Mouse (Mus musculus) mesoderm, embryonic 11.5 days (tissue): ENCODE measurements around the gene Apoa5.
"Not testable (repeated sequence)": the region's sequence is repeated elsewhere in the genome, so short reads cannot be mapped to it uniquely, and the experiment has no call there.

Source experiments
- DNase-seq: peaks from one replicate; pipeline ENCODE4 v3.0.0-alpha.2; 2012; ENCODE audit warnings: low read depth, low spot score

Gene Apoa5

DNA sequence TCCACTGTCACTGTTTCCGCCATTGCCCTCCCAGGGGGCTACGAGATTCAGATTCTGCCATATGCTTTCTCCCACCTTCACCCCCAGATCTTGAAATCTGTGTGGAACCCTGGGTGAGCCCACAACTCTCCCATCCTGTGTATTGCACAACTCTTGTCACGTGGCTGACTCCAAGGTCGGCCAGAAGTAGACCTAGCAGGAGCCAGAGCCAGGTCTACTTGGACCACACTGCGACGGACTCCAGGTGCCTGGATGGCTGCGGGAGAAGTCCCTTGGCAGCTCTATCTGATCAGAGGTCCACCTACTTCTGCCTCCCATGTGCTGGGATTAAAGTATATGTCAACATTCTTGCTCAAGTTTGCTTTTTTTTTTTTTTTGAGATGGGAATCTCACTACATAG lies 7.3 kb upstream of the Apoa5 start:
- DNase-seq: no peak

DNA sequence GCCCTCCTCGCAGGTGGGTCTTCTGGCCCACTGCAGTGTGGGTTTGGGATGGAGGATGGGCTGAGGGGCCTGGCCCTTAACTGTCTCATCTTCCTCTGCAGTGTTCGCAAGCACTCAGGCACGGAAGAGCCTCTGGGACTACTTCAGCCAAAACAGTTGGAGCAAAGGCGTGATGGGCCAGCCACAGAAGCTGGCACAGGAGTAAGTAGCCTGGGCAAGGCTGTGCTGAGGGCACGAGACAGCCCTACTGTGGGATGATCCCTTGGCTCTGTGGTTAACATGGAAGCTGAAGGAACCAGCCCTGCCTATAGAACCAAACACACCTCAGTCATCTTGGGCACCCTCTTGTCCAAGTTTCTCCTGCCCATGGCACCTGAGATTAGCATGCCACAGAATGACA lies 692 bp downstream of the Apoa5 start:
- no peak for DNase-seq

DNA sequence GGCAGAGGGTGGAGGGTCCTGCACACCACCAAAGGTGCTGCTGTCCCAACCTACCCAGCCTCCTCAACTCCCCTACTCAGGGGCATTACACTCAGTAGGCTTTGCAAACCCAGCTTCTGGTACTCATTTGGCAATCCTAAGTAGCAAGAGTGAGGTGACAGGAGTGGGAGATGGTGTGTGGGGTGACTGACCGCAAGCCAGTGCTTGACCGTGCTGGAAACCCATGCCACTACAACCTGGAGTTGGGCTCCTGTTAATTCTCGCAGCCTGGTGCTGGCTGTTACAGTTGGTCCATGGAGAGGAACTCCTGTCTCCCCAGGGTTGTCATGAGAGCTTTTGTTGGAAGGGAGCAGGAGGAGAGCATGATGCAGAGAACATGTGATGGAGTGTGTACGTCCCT lies 2.3 kb downstream of the Apoa5 start:
- no peak for DNase-seq

DNA sequence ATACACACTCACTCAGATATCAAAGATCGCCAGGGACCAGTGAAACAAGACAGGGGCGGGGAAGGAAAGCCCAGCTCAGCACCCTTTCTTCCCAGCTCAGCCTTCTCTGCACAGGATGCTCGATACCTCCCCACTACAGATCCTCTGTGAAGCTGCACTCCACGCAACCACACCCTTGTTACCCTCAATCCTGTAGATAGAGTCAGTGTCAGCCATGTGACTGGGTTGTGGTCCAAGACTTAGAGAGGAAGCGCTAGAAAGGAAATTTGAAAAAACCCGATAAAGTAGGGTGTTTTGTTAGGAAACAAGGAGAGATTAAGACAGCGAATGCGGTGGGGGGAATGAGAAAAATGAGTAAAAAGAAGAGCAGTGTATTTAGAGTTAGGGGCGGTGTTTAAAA lies 3.6 kb downstream of the Apoa5 start:
- DNase-seq: no peak

DNA sequence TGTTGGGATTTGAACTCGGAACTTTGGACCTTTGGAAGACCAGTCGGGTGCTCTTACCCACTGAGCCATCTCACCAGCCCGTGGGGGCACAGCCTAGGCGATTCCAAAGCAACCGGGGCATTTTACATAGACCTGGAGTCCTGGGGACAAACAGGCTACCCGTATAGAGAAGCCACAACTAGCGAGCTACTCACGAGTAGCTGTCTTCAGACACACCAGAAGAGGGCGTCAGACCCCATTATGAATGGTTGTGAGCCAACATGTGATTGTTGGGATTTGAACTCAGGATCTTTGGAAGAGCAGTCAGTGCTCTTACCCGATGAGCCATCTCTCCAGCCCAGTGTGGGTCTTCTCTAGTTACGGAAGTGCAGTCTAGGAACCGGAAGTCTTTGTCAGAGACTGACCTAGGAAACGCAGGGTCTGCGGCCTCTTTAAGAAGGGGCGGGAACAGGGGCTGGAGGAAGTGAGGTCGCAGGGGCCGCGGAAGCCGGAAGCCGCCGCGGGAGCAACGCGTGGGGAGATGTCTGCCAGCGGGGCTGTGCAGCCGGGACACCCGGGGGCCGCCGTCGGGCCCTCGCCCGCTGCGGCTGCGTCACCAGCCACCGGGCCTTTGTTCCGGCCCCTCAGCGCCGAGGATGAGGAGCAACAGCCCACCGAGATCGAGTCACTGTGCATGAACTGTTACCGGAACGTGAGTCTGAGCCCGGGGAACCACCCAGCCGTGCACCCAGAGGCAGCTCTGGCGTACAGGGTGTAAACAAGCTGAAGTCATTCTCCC lies 4.4 kb downstream of the Apoa5 start, which contains the start of gene Zpr1:
Gene Zpr1 (plus strand): TSS at position 388 of the 778 bp plus-strand sequence.
- DNase-seq: peak; percentile 94

DNA sequence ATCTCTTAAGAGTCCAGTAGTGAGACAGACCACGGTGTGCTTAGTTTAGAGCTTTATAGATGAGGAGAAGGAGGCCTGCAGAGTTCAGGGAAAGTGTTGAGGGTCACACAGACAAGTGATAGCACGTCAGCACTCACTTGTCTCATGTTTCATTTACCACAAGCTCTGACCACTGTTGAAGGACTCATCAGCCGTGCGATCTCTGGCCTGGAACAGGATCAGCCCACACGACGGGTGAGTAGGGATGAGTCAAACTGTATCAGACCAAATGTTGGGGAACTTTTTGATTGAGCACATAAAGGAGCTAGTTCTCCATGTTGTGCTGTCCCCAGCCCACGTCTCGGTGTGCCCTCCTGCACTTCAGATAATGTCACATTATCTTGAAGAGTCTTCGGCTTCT lies 6.1 kb downstream of the Apoa5 start:
- no peak for DNase-seq

DNA sequence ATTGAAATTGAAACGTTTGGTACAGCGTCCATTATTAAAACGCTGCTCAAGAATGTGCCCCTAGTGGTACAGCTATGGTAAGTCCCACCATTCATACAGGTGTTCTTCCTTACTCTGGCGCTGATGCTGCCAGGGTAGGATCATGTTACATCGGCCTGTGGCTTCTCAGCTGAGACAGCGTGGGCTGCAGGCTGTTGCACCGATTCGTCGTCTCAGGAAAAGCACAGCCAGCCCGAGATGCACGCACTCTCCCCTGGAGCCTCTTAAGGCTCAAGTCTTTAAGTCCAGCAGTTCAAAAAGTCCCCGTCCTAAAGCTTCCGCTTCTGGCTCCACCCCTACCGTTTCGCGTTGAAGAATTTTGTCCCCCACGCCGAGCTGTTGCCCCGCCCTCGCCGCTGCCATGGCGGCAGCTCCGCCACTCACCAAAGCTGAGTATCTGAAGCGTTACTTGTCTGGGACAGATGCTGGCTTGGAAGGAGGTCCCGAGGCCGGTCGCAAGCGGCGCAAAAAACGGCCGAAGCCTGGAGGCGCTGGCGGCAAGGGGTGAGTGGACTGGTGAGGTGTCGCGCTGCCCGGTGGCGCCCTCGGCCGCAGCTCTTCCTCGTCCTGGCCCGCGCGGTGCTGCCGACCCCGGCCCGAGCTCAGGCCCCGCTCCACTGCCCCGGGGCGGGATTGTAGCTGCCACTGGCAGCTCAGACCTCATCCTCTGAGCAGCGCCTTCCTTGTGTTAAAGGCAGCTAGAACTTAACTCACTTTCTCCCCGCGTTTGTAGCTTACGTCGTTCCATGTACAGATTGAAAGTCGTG lies 14.4 kb downstream of the Apoa5 start, which contains the start of gene Bud13:
Gene Bud13 (plus strand): TSS at position 378 of the 806 bp plus-strand sequence.
- DNase-seq: peak; percentile 89

DNA sequence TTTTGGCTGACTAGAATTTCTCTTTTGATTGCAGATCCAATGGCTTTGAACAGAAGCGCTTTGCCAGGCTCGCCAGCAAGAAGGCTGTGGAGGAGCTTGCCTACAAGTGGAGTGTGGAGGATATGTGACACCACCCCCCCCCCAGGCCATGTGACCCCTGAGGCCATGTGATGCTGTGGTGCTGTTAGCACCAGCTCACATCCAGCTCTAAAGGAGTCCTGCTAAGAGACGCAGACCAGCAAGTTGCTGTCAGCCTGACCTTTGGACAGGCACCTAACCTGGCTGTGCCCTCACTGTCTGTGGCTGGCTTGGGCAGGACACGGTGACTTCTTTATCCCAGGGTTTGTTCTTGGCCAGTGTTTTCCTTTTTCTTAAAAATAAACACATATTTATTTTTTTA lies 29.9 kb downstream of the Apoa5 start:
- DNase-seq: no peak

DNA sequence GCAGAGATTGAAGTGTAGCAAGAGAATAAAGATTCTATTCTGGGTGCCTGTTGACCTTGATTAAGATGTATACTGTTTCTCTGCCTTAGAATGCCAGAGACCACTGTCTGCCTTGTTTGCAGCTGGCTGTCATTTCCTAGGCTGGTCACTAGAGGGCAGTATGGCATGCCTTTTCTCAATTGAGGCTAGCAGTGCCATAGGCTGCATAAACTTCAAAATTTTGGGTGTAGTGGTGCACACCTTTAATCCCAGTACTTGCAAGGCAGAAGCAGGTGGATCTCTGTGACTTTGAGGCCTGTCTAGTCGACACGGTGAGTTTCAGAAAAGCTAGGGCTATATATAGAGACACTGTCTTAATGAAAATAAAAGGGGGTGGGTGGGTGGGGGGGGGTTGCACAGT lies 33.7 kb downstream of the Apoa5 start:
- DNase-seq: peak; percentile 70

DNA sequence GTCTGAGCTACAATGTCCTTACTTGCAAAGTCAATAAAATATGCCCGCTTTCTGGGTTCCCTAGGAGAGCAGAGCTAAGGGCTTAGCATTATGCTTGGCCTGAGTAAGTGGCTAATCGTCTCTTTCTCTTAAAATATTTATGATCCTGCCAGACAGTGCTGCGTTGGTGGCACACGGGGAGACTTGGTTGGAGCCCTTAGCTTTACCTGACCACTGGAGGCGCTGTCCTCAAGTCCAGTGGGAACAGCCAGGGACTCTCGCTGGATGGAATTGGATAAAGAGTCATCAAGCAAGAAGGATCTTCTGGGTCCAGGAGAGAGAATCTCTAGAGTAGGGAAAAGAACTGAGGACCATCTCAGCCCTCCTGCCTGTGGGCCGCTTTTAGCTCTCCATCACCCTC lies 40.7 kb downstream of the Apoa5 start:
- DNase-seq: no peak

DNA sequence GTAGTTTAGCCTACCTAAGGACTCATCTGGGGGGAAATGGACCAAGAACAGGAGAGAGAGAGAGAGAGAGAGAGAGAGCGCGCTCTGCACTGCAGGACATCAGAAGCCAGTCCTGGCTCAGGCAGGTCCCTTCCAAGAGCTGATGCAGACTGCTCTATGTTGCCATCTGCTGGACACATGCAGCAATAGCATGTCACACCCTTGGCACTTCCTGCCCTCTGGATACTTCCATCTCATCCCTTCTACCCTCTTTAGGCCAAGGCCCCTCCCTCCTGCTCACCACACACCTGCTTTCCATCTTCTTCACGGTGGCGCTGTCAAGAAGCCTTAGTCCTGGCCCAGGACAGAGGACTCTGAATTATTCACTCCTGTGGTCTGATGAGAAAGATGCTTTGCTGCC lies 46.1 kb downstream of the Apoa5 start:
- peak; percentile 87 for DNase-seq

DNA sequence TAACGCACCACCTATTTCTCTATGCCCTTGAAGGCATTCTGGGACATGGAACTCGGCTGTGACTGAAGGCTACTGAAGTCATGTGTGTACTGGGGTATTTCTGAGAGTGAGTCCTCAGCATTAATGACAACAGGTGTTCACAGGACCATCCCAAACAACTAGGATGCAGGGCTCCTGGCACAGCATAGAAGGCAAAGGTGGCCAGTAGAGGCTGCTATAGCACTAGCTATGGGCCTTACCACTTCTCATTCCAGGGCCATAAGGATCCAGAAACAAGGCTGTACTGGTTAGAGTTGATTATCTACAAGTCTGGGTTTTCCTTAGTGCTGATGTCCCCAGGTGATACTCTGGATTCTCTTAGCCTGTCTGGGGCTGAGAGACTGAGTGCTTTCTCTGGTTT lies 46.5 kb downstream of the Apoa5 start:
- DNase-seq: no peak

DNA sequence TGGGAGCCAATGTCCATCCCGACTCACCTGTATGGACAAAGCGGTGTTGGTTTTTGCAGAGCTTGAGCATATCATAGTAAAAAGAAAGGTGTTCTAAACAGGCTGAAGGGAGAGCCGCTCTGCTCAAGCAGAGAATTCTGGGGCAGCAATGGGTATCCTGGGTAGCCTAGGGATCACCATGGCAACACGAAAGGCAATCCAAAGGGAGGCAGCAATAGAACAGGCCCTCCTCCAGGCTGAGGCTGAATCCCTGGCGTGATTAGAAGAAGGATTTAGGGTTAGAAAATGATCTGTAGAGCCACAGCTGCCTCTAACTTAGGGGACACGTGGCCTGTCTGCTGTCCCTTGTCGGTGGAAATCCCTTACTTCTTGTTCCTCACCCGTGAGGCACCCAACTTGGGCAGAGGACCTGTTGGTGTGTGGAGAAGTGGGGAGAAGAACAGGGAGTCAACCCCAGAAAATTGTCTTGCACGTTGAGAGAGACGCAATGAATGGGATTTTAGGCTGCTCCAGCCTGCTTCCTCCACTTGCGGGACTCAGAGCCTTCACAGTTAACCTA lies 47.5 kb downstream of the Apoa5 start:
- no peak for DNase-seq

DNA sequence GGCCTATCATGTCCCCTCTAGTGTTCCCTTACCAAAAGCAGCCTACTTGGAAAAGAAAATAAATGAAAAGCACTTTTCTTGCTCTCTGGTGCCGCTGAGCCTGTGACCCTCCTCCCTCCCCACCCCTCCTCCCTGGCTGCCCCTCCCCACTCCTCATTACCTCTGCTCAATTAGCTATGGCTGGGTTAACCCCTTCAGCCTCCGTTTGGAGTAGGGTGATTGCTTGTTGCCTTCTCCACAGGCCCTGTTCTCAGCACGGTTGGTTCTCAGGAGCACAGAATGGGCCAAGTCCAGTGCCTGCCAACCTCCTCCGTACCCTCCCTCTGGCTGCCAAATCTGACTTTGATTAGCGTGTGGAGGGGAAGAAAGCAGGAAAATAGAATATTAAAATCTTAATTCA lies 48.0 kb downstream of the Apoa5 start:
- DNase-seq: no peak

DNA sequence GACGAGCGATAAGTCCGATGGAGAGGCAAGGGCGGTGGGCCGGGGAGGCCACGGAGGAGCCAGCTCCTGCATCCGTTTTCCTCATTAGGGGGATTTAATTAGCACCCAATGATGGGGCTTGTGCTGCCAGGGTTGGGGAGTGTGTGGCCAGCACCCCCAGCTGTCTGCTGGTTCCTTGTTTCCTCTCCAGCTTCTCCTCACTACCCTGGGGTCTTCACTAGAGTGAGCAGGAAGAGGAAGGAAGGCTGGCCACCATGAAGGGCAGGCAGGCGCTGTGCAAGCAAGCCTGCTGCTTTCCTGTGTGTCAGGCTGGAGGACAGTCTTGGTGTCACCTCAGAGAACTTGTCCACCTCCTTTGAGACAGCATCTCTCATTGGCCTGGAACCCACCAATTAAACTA lies 48.5 kb downstream of the Apoa5 start:
- DNase-seq: no peak

DNA sequence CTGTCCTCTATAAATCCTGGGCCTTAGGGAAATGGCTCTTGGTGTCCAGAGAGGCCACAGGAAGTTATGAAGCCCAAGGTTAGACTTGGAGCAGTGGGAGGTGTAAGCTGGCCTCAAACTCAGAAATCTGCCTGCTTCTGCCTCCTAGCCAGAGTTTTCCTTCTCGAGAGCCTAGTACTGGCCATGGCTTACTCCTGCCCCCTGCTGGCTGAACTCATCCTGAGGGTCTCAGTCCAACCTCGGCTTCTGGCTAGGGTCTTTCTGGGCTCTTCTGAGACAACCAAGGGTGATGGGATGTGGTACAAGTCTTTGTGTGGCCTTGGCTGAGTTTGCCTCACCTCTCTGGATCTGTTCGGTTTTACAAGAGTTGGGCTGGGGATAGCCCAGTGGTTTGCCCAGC lies 49.5 kb downstream of the Apoa5 start:
- no peak for DNase-seq

DNA sequence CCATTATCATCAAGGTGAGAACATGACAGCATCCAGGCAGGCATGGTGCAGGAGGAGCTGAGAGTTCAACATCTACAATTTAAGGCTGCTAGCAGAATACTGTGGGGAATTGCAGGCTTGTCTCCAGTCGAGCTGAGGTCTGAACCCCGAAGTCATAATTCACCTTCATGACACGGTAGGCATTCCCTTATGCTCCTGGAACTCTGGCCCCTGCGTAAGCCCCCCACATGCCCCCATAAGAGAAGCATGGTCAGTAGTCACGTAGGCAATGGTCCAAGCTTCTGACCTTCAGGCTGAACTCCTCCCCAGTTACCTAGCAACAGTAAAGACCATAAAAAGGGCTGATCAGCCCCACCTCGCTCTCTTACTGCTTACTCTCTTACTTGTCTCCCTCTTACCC lies 51.5 kb downstream of the Apoa5 start, which contains the start of gene 4931429L15Rik:
Gene 4931429L15Rik (minus strand): TSS at position 101 of the 400 bp plus-strand sequence.
- not testable (repeated sequence) for DNase-seq

DNA sequence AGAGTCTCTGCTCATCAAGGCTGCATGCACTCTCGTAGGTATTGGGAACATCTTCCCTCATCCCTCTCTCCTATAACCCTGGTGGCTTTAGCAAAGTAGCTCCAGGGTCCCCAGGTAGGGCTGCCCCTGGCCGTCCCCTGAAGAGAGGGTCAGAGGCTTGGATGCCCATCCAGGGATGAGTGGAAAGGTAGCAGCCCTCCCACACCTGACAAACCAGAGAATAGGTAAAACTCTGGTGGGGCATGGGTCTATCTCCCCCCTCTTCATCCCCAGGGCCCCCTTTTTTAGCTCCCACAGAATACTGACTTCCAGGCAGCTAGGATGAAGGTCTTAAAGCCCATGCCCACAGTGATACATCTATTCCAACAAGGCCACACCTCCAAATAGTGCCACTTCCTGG lies 52.0 kb downstream of the Apoa5 start:
- no peak for DNase-seq
